Mouse (Mus musculus) myocyte (in vitro differentiated cells): ENCODE measurements at regions not wholly inside any gene's neighbourhood (a gene's known extent, or its start where the extent isn't known, plus 50 kb on each side); places are given as distances from the start of the nearest gene placed in this dataset.

Experiments
- H3K27me3 ChIP-seq: one replicate; pipeline ENCODE4 v1.6.1; 2011; ENCODE audit not compliant: control insufficient read depth, insufficient read depth, insufficient read length
- H3K36me3 ChIP-seq: one replicate; pipeline ENCODE4 v1.6.1; 2011; ENCODE audit not compliant: control insufficient read depth, insufficient read depth
- H3K4me2 ChIP-seq: one replicate; pipeline ENCODE4 v1.6.1; 2011; ENCODE audit warnings: low read depth, control low read depth
- H3K4me3 ChIP-seq: one replicate; pipeline ENCODE4 v1.5.1; 2011; ENCODE audit warnings: mild to moderate bottlenecking, control low read depth, moderate library complexity
- H3K79me2 ChIP-seq: one replicate; pipeline ENCODE4 v1.6.1; 2011; ENCODE audit not compliant: control insufficient read depth, insufficient read depth
- H3ac ChIP-seq: one replicate; pipeline ENCODE4 v1.6.1; 2011; ENCODE audit not compliant: control insufficient read depth, insufficient read length
- CEBPB ChIP-seq: IDR thresholded peaks from 2 replicates; pipeline ENCODE4 v1.6.1; 2011; ENCODE audit warnings: mild to moderate bottlenecking, moderate library complexity; ENCODE audit not compliant: poor library complexity, insufficient read depth, severe bottlenecking
- E2F4 ChIP-seq: IDR thresholded peaks from one replicate; pipeline ENCODE4 v1.6.1; 2011; ENCODE audit warnings: mild to moderate bottlenecking, control low read depth, moderate library complexity; ENCODE audit not compliant: insufficient read depth
- MAX ChIP-seq: IDR thresholded peaks from one replicate; pipeline ENCODE4 v1.6.1; 2011; ENCODE audit warnings: low read depth, mild to moderate bottlenecking, control low read depth
- MYOD1 ChIP-seq, 3 experiments: IDR thresholded peaks; one replicate each; pipeline ENCODE4 v1.6.1; 2011; ENCODE audit warnings: control low read depth in 2 of 3, low read depth in 2 of 3, mild to moderate bottlenecking in 2 of 3, moderate library complexity in 1 of 3; ENCODE audit not compliant: insufficient read length in 2 of 3, control insufficient read depth in 1 of 3
- MYOG ChIP-seq, 3 experiments: IDR thresholded peaks; one replicate each; pipeline ENCODE4 v1.6.1; 2011; ENCODE audit warnings: control low read depth in 2 of 3, low read depth in 2 of 3, mild to moderate bottlenecking in 2 of 3; ENCODE audit not compliant: insufficient read length in 2 of 3, control insufficient read depth in 1 of 3, insufficient read depth in 1 of 3
- POLR2A ChIP-seq: IDR thresholded peaks from one replicate; pipeline ENCODE4 v1.6.1; 2011; ENCODE audit warnings: low read depth, mild to moderate bottlenecking, control low read depth, moderate library complexity; ENCODE audit not compliant: insufficient read length
- POLR2AphosphoS2 ChIP-seq: IDR thresholded peaks from one replicate; pipeline ENCODE4 v1.6.1; 2011; ENCODE audit warnings: low read depth, control low read depth; ENCODE audit not compliant: insufficient read length
- REST ChIP-seq: IDR thresholded peaks from one replicate; pipeline ENCODE4 v1.6.1; 2011; ENCODE audit warnings: mild to moderate bottlenecking, control low read depth, moderate library complexity; ENCODE audit not compliant: insufficient read depth, insufficient read length
- SRF ChIP-seq: IDR thresholded peaks from one replicate; pipeline ENCODE4 v1.6.1; 2011; ENCODE audit warnings: low read depth; ENCODE audit not compliant: control insufficient read depth, insufficient read length
- TCF12 ChIP-seq: IDR thresholded peaks from one replicate; pipeline ENCODE4 v1.6.1; 2011; ENCODE audit warnings: mild to moderate bottlenecking, control low read depth; ENCODE audit not compliant: poor library complexity, insufficient read depth, severe bottlenecking
- TCF3 ChIP-seq: IDR thresholded peaks from one replicate; pipeline ENCODE4 v1.6.1; 2011; ENCODE audit warnings: low read depth, control low read depth; ENCODE audit not compliant: insufficient read length
- USF1 ChIP-seq: IDR thresholded peaks from one replicate; pipeline ENCODE4 v1.6.1; 2011; ENCODE audit warnings: low read depth, mild to moderate bottlenecking, control low read depth, moderate library complexity

DNA sequence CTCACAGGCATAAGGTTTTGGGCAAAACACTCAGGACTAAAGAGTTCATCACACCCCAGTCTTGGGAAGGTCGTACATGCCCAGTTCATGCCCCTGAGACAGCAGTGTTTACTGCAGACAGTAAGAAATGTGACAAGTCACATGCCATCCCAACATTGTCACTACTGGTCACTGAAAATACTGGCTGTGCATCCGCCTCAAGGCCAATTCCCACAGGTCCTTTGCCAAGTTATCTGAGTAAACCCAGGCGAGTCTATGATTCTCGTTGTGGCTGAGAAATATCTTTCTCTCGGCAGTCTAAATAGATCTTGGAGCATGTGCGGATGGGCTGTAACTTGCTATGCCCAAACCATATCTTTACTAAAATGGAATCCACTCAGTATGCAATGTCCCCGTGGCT lies 128.9 kb upstream of the Ednrb start:
- Histone ChIP-seq H3K36me3 (no peaks in the 10 kb centered on the region), H3K27me3 (no peaks in the 10 kb centered on the region), H3K4me3 (no peak overlapping the region), H3K4me2 (no peak overlapping the region), H3ac (no peak overlapping the region), H3K79me2 (no peaks in the 10 kb centered on the region)
- TF ChIP-seq E2F4 (no peak), MYOD1 (IDR thresholded peaks at IDR 0.05; ENCODE audit: control insufficient read depth in 1 of 3, insufficient read length in 2 of 3, low read depth in 2 of 3) (no peak), TCF3 (no peak), CEBPB (no peak), SRF (no peak), MYOG (IDR thresholded peaks at IDR 0.05; ENCODE audit: control insufficient read depth in 1 of 3, insufficient read depth in 1 of 3, insufficient read length in 2 of 3, low read depth in 2 of 3) (no peak), POLR2AphosphoS2 (no peak), USF1 (no peak), REST (no peak), TCF12 (no peak), MAX (no peak), POLR2A (no peak)

DNA sequence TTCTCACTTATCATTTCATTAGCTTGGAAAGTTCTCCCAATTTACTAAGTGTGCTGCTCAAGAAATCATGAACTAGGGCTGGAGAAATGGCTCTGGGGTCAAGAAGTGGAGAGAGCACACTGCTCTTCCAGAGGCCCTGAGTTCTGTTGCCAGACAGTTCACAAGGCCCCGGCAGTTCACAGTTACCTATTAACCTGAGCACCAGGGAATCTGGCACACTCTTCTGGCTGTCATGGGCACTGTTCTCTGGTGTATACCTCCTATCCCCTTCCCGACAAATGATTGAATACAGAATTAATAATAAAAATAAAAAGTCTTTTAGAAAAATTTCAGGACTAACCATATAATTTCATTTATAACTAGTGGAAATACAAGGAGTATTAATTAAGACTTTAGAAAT lies 125.1 kb upstream of the Ednrb start:
- Histone ChIP-seq H3K79me2 (no peaks in the 10 kb centered on the region), H3K27me3 (no peaks in the 10 kb centered on the region), H3K4me3 (no peak overlapping the region), H3K36me3 (no peaks in the 10 kb centered on the region), H3ac (no peak overlapping the region), H3K4me2 (no peak overlapping the region)
- no peak for TF ChIP-seq E2F4
- no peak for TF ChIP-seq MYOD1 (IDR thresholded peaks at IDR 0.05; ENCODE audit: control insufficient read depth in 1 of 3, insufficient read length in 2 of 3, low read depth in 2 of 3)
- no peak for TF ChIP-seq POLR2A
- TF ChIP-seq MAX = no peak
- TF ChIP-seq TCF3 = no peak
- no peak for TF ChIP-seq SRF
- TF ChIP-seq CEBPB = no peak
- no peak for TF ChIP-seq TCF12
- no peak for TF ChIP-seq POLR2AphosphoS2

DNA sequence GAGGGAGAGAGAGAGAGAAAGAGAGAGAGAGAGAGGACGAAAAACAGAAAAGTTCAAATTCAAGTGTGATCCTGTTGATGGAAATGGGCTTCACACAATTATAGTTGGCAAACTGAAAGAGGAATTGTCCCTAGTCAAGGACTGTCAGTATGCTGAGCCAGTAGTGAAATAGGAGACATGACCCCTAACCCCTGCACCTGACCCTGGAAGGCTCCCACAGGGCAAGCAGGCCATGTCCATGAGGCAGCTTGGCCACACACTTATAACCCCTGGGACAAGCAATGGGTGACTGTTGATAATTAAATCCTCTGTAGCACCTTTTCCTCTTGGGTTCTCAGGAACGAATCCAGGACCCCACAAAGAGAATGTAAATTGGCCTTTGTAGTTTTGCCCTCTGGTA lies 122.1 kb upstream of the Ednrb start:
- TF ChIP-seq CEBPB (no peak), POLR2AphosphoS2 (no peak), TCF12 (no peak), SRF (no peak), MYOD1 (IDR thresholded peaks at IDR 0.05; ENCODE audit: control insufficient read depth in 1 of 3, insufficient read length in 2 of 3, low read depth in 2 of 3) (no peak), MYOG (IDR thresholded peaks at IDR 0.05; ENCODE audit: control insufficient read depth in 1 of 3, insufficient read depth in 1 of 3, insufficient read length in 2 of 3, low read depth in 2 of 3) (no peak), USF1 (no peak), REST (no peak)
- H3K4me2 ChIP-seq = no peak overlapping the region
- H3K79me2 ChIP-seq = no peaks in the 10 kb centered on the region
- H3ac ChIP-seq = no peak overlapping the region
- H3K36me3 ChIP-seq = no peaks in the 10 kb centered on the region
- H3K4me3 ChIP-seq = no peak overlapping the region
- no peaks in the 10 kb centered on the region for H3K27me3 ChIP-seq

DNA sequence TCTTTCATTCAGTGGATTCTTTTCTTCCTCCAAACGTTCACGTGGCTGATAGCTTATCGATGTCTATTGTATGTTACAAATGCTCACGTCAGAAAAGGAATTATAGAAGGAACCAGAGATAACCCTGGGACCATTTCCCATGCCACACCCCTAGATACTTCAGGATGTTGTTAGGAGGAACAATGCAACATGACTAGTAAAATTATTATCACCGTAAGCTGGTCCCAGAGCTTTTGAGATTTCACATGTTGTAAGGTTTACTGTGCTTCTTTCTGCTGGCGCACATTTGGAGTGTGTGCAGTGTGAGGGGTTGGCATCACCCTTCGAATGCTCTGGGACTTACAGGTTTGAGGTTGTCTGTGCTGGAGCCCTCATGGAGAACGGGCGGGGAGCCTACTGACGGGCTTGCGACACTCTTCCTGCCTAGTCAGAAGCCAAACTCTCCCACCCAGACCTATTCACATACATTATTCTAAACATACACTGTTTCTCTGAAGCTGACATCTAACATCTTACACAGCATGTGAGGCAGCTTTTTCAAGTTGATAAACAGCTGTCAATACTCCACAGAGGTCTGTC lies 118.2 kb upstream of the Ednrb start:
- Histone ChIP-seq H3K36me3 (no peaks in the 10 kb centered on the region), H3ac (no peak overlapping the region), H3K79me2 (no peaks in the 10 kb centered on the region), H3K27me3 (no peaks in the 10 kb centered on the region), H3K4me2 (no peak overlapping the region), H3K4me3 (no peak overlapping the region)
- TF ChIP-seq SRF (no peak), TCF12 (no peak)

DNA sequence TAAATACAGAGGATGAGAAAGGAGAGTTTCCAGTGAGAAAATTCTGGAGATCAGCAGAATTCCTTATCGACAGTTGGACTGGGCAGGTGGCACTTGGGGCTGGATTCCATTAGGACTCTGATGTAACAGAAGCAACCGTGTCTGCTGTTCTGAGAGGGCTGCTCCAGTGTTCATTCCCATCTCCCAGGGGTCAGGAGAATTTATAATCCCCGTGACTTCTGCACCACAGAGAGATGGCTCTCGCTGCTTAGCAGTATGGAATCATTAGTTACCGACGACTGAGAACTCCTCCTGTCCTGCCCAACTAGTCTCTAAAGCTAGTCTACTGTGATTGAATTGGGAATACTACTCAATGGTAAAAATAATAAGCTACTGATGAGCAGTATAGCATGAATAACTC lies 107.7 kb upstream of the Ednrb start:
- Histone ChIP-seq H3K27me3 (no peaks in the 10 kb centered on the region), H3K4me3 (no peak overlapping the region), H3K4me2 (no peak overlapping the region), H3K36me3 (no peaks in the 10 kb centered on the region), H3ac (no peak overlapping the region), H3K79me2 (no peaks in the 10 kb centered on the region)
- TF ChIP-seq POLR2AphosphoS2 (no peak), MYOD1 (IDR thresholded peaks at IDR 0.05; ENCODE audit: control insufficient read depth in 1 of 3, insufficient read length in 2 of 3, low read depth in 2 of 3) (no peak), CEBPB (no peak), MAX (no peak), POLR2A (no peak), SRF (no peak), E2F4 (no peak), MYOG (IDR thresholded peaks at IDR 0.05; ENCODE audit: control insufficient read depth in 1 of 3, insufficient read depth in 1 of 3, insufficient read length in 2 of 3, low read depth in 2 of 3) (no peak), TCF12 (no peak), REST (no peak), TCF3 (no peak), USF1 (no peak)

DNA sequence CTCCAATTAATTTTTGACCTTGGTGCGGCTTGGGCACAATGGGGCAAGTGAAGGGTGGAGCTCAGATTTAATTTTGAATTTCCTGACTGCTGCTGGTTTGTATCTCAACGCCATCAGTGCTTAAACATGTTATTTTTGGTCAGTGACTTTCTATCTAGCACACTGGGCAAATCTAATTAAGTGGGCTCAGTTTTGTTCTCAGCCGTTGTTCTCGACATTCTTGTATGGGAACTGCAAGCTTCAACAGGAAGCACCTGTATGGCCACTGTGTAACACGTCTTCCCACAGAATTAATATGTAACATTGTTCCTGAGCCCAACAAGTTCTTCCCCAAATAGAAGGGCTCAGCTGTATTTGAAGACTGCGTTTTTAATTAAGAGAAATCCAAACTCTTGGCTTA lies 105.7 kb upstream of the Ednrb start:
- Histone ChIP-seq H3K27me3 (no peaks in the 10 kb centered on the region), H3K36me3 (no peaks in the 10 kb centered on the region), H3ac (no peak overlapping the region), H3K4me3 (no peak overlapping the region), H3K4me2 (no peak overlapping the region), H3K79me2 (no peaks in the 10 kb centered on the region)
- TF ChIP-seq MAX (no peak), MYOG (IDR thresholded peaks at IDR 0.05; ENCODE audit: control insufficient read depth in 1 of 3, insufficient read depth in 1 of 3, insufficient read length in 2 of 3, low read depth in 2 of 3) (no peak), USF1 (no peak), MYOD1 (IDR thresholded peaks at IDR 0.05; ENCODE audit: control insufficient read depth in 1 of 3, insufficient read length in 2 of 3, low read depth in 2 of 3) (no peak), POLR2AphosphoS2 (no peak), SRF (no peak), TCF3 (no peak), TCF12 (no peak), E2F4 (no peak), REST (no peak)
